Mouse (Mus musculus): ENCODE results near the gene Jmjd1c. TPM values are rescaled to one million over a fixed set of nuclear protein-coding genes. Genes with fewer than 3 reads are reported as not detected.

Gene Jmjd1c
- polyA plus RNA-seq, 1 experiment from 2014 or later: 58.6 TPM

DNA sequence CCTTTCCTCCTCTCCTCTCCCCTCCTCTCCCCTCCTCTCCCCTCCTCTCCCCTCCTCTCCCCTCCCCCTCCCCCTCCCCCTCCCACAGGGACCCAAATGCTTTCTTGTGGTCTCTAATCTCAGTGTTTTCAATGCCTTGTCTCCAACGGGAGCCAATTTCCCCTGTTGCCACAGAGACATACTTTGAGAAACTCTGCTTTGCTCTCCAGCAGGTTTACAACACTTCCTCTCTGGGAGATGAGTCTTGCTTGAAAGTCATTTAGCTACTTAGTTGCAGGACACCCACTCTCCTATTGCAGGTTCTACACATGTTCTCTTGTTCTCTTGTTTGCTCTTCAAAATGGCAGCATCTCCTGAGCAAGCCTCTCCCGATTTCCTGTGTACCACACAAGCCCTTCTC, 206.4 kb downstream of the Jmjd1c start:
- Histone ChIP-seq H3K36me3 (replicated peaks) (no peaks in the 10 kb centered on the region), H3K27me3 (no peaks in the 10 kb centered on the region), H3K9me3 (no peaks in the 10 kb centered on the region), H3K4me2 (no peak overlapping the region), H3K9ac (no peak overlapping the region), H3K4me1 (no peaks in the 10 kb centered on the region), H3K27ac (no peak overlapping the region), H3K4me3 (replicated peaks) (no peak overlapping the region)
- WGBS: 64% methylated on average over 2 of the region's 2 CpGs
- no peak for ATAC-seq (ENCODE audit: low FRiP score)

Other genes with a start within 250 kb of the Jmjd1c start
- gene Reep3, start 820 bp downstream of the Jmjd1c start, polyA plus RNA-seq (2016; fragmentation: Nextera tagmentation; extraction: Ambion mirVana): 43.8 and 46.9 TPM in 2 replicates
- 38.8 and 41.3 TPM in 2 replicates for gene Nrbf2, start 189.2 kb downstream of the Jmjd1c start, polyA plus RNA-seq (2016; fragmentation: Nextera tagmentation; extraction: Ambion mirVana)